Mouse (Mus musculus) lung, adult 2 months (tissue): ENCODE results near the gene Gtf2ird1.

Experiments
- CTCF ChIP-seq: fragments of 200-500 bp; IDR thresholded peaks from 2 replicates; pipeline ENCODE4 v1.5.1; 2011; ENCODE audit warnings: mild to moderate bottlenecking, low read length, control low read depth; ENCODE audit not compliant: insufficient read depth
- POLR2A ChIP-seq: fragments of 200-500 bp; IDR thresholded peaks from 2 replicates; pipeline ENCODE4 v1.6.1; 2011; ENCODE audit warnings: low read depth, mild to moderate bottlenecking, control low read depth, low read length, borderline replicate concordance; ENCODE audit errors: extremely low read depth

GRCm38 (mm10) chr5:134473902-134474301, 17.4 kb upstream of the Gtf2ird1 start:
- TF ChIP-seq CTCF (peak; percentile 52), POLR2A (no peak)
